Mouse (Mus musculus) kidney, adult 2 months (tissue): ENCODE results near the gene Cog2.

Experiments used
- CTCF ChIP-seq: fragments of 200-500 bp; conservative IDR thresholded peaks from 2 replicates; pipeline ENCODE4 v1.5.1; 2011; ENCODE audit warnings: low read depth, mild to moderate bottlenecking, control low read depth, low read length, moderate library complexity, mixed read lengths; ENCODE audit not compliant: insufficient read depth, insufficient read length
- POLR2A ChIP-seq: fragments of 200-500 bp; IDR thresholded peaks from one replicate; pipeline ENCODE4 v1.6.1; 2011; ENCODE audit warnings: low read depth, low read length, control low read depth

- TF ChIP-seq CTCF (no peak), POLR2A (no peak)
Measured at GRCm38 (mm10) chr8:124586556-124586955, 66.0 kb downstream of the Cog2 start.
